Mouse (Mus musculus) forebrain, embryonic 16.5 days (tissue): ENCODE results near the gene Hmcn1. TPM values are rescaled to one million over a fixed set of nuclear protein-coding genes. Genes with fewer than 3 reads are reported as not detected.

Experiments
- ATAC-seq: fragments of 200-750 bp; cut with Nextera tagmentation; 2 replicates; pipeline ENCODE4 v1.8.0; 2017; ENCODE audit warnings: mild to moderate bottlenecking, moderate library complexity
- H3K27ac ChIP-seq: fragments of 300-500 bp; sonication (generic); 2 replicates; pipeline ENCODE4 v1.5.1; 2014; ENCODE audit warnings: low read length, control low read depth
- H3K27me3 ChIP-seq: fragments of 300-500 bp; sonication (generic); replicated peaks from 2 replicates; pipeline ENCODE4 v1.6.1; 2014; ENCODE audit warnings: low read length; ENCODE audit not compliant: control insufficient read depth, insufficient read depth
- H3K36me3 ChIP-seq: fragments of 300-500 bp; sonication (generic); 2 replicates; pipeline ENCODE4 v1.6.1; 2014; ENCODE audit not compliant: control insufficient read depth, insufficient read depth
- H3K4me1 ChIP-seq: fragments of 300-500 bp; sonication (generic); replicated peaks from 2 replicates; pipeline ENCODE4 v1.6.1; 2014; ENCODE audit warnings: low read length; ENCODE audit not compliant: control insufficient read depth, insufficient read depth
- H3K4me2 ChIP-seq: fragments of 300-500 bp; sonication (generic); 2 replicates; pipeline ENCODE4 v1.6.1; 2014; ENCODE audit warnings: mild to moderate bottlenecking, low read length, control low read depth
- H3K4me3 ChIP-seq: fragments of 300-500 bp; sonication (generic); replicated peaks from 2 replicates; pipeline ENCODE4 v1.5.1; 2014; ENCODE audit warnings: mild to moderate bottlenecking, low read length, control low read depth
- H3K9ac ChIP-seq: fragments of 300-500 bp; sonication (generic); replicated peaks from 2 replicates; pipeline ENCODE4 v1.6.1; 2014; ENCODE audit warnings: low read depth, low read length, control low read depth
- H3K9me3 ChIP-seq: fragments of 300-500 bp; sonication (generic); 2 replicates; pipeline ENCODE4 v1.6.1; 2016; ENCODE audit warnings: low read length; ENCODE audit not compliant: control insufficient read depth
- WGBS: fragments of 180-500 bp; shearing (Covaris S2); extraction: QIAGEN DNeasy Blood & Tissue Kit; methylation state at CpG from one replicate; pipeline ENCODE4 v1.1.7; 2014; 5-methylcytosine and 5-hydroxymethylcytosine counted together
- polyA plus RNA-seq: library from polyadenylated mRNA; unstranded; fragments of >200 nt; fragmentation: Nextera tagmentation; extraction: Ambion mirVana; gene quantifications from 2 replicates; pipeline ENCODE4 v1.2.1, GENCODE M21; 2015

Hmcn1 gene
- polyA plus RNA-seq, 1 experiment from 2014 or later = 1.3 TPM

DNA sequence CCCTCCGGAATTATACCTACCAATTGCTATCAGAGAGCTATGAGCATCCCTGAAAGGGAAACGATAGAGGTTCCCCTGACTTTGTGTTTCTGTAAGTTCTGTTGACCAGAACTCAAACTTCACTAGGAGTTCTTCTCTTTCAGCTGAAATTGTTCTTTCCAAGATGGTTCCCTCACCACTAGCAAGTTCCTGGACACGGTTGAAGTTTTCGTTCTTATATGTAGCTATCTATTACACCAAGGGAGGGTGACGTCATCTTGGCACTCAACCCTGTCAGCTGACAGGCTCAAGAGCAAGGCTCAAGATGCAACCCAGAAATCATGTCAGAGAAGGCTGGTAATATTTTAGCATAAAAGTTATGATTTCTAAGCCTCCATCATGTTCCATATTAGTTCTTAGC lies 239.3 kb downstream of the Hmcn1 start:
- H3K4me3 ChIP-seq = no peak overlapping the region
- no peaks in the 10 kb centered on the region for H3K9me3 ChIP-seq
- no peak for ATAC-seq
- H3K9ac ChIP-seq = no peak overlapping the region
- 92% methylated on average over 5 of the region's 5 CpGs for WGBS
- H3K27me3 ChIP-seq = no peaks in the 10 kb centered on the region
- no peak overlapping the region for H3K4me2 ChIP-seq
- no peaks in the 10 kb centered on the region for H3K36me3 ChIP-seq
- no peak overlapping the region for H3K27ac ChIP-seq
- H3K4me1 ChIP-seq = no peaks in the 10 kb centered on the region

DNA sequence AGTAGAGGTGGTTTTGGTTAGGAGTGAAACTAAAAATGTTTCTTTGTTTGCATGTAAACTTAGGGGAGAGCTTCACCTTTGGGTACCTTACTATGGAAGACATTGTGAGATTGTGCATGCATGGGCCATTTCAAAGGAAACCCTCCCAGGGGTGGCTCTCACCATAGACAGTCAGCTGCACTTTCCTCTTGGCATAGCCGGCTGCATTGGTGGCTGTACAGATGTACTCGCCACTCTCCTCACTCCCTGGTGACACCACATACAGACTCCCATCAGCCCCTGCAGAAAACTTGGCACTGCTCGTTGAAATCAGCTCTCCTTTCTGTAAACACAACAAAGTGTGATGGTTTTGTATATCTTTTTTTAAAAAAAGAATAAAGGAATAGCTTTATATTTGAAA lies 244.5 kb downstream of the Hmcn1 start:
- Histone ChIP-seq H3K4me2 (no peak overlapping the region), H3K36me3 (no peaks in the 10 kb centered on the region), H3K27me3 (no peaks in the 10 kb centered on the region), H3K9me3 (no peaks in the 10 kb centered on the region), H3K9ac (no peak overlapping the region), H3K27ac (no peak overlapping the region), H3K4me3 (no peak overlapping the region), H3K4me1 (no peaks in the 10 kb centered on the region)
- no peak for ATAC-seq
- 74% methylated on average over 3 of the region's 3 CpGs for WGBS

- ATAC-seq = no peak
- H3K4me2 ChIP-seq = no peak overlapping the region
- no peaks in the 10 kb centered on the region for H3K9me3 ChIP-seq
- 88% methylated on average over 4 of the region's 4 CpGs for whole genome bisulfite sequencing
- H3K36me3 ChIP-seq = no peaks in the 10 kb centered on the region
- no peaks in the 10 kb centered on the region for H3K4me1 ChIP-seq
- no peak overlapping the region for H3K27ac ChIP-seq
- H3K4me3 ChIP-seq = no peak overlapping the region
- no peaks in the 10 kb centered on the region for H3K27me3 ChIP-seq
- no peak overlapping the region for H3K9ac ChIP-seq
Observed at GRCm38 (mm10) chr1:150747771-150748170, 245.5 kb downstream of the Hmcn1 start.

GRCm38 (mm10) chr1:150743097-150743843 lies 250.0 kb downstream of the Hmcn1 start:
- 76% methylated on average over 19 of the region's 19 CpGs for whole genome bisulfite sequencing
- Histone ChIP-seq H3K4me3 (no peak overlapping the region), H3K27me3 (no peaks in the 10 kb centered on the region), H3K4me2 (no peak overlapping the region), H3K36me3 (no peaks in the 10 kb centered on the region), H3K27ac (no peak overlapping the region), H3K4me1 (no peaks in the 10 kb centered on the region), H3K9me3 (no peaks in the 10 kb centered on the region), H3K9ac (no peak overlapping the region)
- no peak for ATAC-seq

GRCm38 (mm10) chr1:150742376-150743087 lies 250.7 kb downstream of the Hmcn1 start:
- H3K4me2 ChIP-seq = no peak overlapping the region
- no peaks in the 10 kb centered on the region for H3K36me3 ChIP-seq
- ATAC-seq = no peak
- H3K4me1 ChIP-seq = no peaks in the 10 kb centered on the region
- H3K9me3 ChIP-seq = no peaks in the 10 kb centered on the region
- no peak overlapping the region for H3K4me3 ChIP-seq
- WGBS = 71% methylated on average over 7 of the region's 7 CpGs
- H3K9ac ChIP-seq = no peak overlapping the region
- H3K27me3 ChIP-seq = no peaks in the 10 kb centered on the region
- no peak overlapping the region for H3K27ac ChIP-seq

- Histone ChIP-seq H3K4me1 (no peaks in the 10 kb centered on the region), H3K27me3 (no peaks in the 10 kb centered on the region), H3K4me3 (no peak overlapping the region), H3K4me2 (no peak overlapping the region), H3K27ac (no peak overlapping the region), H3K9ac (no peak overlapping the region), H3K36me3 (no peaks in the 10 kb centered on the region), H3K9me3 (no peaks in the 10 kb centered on the region)
- ATAC-seq = no peak
- 86% methylated on average over 5 of the region's 5 CpGs for WGBS
Observed at GRCm38 (mm10) chr1:150711438-150711837, 281.8 kb downstream of the Hmcn1 start.

DNA sequence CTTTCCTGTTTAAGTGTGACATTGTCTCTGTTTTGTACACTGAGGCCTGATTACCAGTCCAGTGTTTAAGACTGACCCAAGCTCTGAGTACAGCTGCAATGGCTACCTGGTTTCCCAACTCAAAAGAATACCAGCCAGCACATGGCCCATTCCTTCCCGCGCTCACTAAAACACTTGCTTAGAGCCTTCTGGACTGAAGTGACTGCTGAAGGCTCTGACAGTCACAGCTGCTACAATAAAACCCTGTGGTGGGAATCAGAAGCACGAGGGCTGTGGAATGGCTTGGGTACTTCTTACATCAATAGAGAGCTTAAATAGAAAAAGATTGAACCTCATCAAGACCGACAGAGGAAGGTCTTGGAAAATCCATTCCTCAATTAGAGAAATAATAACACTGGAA lies 286.7 kb downstream of the Hmcn1 start:
- no peak for ATAC-seq
- Histone ChIP-seq H3K4me3 (no peak overlapping the region), H3K27ac (no peak overlapping the region), H3K9ac (no peak overlapping the region), H3K36me3 (no peaks in the 10 kb centered on the region), H3K9me3 (no peaks in the 10 kb centered on the region), H3K4me1 (no peaks in the 10 kb centered on the region), H3K27me3 (no peaks in the 10 kb centered on the region), H3K4me2 (no peak overlapping the region)
- 83% methylated on average over 4 of the region's 4 CpGs for WGBS

- 91% methylated on average over 3 of the region's 3 CpGs for WGBS
- no peak for ATAC-seq
Observed at GRCm38 (mm10) chr1:150697749-150698148, 295.5 kb downstream of the Hmcn1 start.

DNA sequence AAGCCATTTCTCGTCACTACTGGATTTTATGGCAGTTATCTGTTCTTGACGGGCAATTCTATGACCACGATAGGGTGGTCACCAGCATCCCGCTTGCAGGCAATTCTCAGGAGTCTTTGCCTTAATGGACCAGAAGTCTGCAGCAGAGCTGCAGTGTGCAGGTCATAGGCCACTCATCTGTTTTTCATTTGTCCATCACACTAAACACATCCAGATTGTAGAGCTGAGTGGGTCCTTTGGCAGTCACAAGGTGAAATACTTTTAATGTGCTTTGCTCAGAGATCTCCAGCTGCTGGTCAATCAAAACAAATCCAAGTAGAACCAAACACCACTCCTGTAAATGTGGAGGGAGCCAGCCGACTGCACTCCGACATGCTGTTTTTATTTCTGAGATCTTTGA lies 311.2 kb downstream of the Hmcn1 start:
- no peak overlapping the region for H3K27ac ChIP-seq
- H3K4me3 ChIP-seq = no peak overlapping the region
- H3K27me3 ChIP-seq = no peaks in the 10 kb centered on the region
- no peak overlapping the region for H3K4me2 ChIP-seq
- no peak for ATAC-seq
- no peaks in the 10 kb centered on the region for H3K9me3 ChIP-seq
- WGBS = 88% methylated on average over 6 of the region's 6 CpGs
- peaks cover 3% of the 10 kb centered on the region; the same call in 1 of the 2 replicates for H3K4me1 ChIP-seq
- no peaks in the 10 kb centered on the region for H3K36me3 ChIP-seq
- H3K9ac ChIP-seq = no peak overlapping the region

More at GRCm38 (mm10) chr1:150697749-150698148, 295.5 kb downstream of the Hmcn1 start:
- Histone ChIP-seq H3K36me3 (no peaks in the 10 kb centered on the region), H3K4me3 (no peak overlapping the region), H3K4me1 (no peaks in the 10 kb centered on the region), H3K27ac (no peak overlapping the region), H3K9me3 (no peaks in the 10 kb centered on the region), H3K4me2 (no peak overlapping the region), H3K27me3 (no peaks in the 10 kb centered on the region), H3K9ac (no peak overlapping the region)
